Mouse (Mus musculus) left cerebral cortex, postnatal 36 days (tissue): ENCODE results near the gene Apool. TPM values are rescaled to one million over a fixed set of nuclear protein-coding genes. Genes with fewer than 3 reads are reported as not detected.
"Not testable (repeated sequence)": the region's sequence is repeated elsewhere in the genome, so short reads cannot be mapped to it uniquely, and the experiment has no call there.

Experiments used
- DNase-seq, 2 experiments: peaks; one replicate each; pipeline ENCODE4 v3.0.0; 2021 to 2022; ENCODE audit warnings: low spot score in 2 of 2, mixed read lengths in 1 of 2
- intact Hi-C: fragments of 180-260 bp; cut with DNase I; formaldehyde crosslinking; loops from one replicate; pipeline ENCODE4 v1.15.1; 2025
- total RNA-seq, 2 experiments: library from RNA; stranded (reverse); gene quantifications; 2 replicates each; pipeline ENCODE4 v1.2.3; 2021

Apool gene
- 1 to 10 TPM; 4.2 to 5.3 TPM for total RNA-seq

DNA sequence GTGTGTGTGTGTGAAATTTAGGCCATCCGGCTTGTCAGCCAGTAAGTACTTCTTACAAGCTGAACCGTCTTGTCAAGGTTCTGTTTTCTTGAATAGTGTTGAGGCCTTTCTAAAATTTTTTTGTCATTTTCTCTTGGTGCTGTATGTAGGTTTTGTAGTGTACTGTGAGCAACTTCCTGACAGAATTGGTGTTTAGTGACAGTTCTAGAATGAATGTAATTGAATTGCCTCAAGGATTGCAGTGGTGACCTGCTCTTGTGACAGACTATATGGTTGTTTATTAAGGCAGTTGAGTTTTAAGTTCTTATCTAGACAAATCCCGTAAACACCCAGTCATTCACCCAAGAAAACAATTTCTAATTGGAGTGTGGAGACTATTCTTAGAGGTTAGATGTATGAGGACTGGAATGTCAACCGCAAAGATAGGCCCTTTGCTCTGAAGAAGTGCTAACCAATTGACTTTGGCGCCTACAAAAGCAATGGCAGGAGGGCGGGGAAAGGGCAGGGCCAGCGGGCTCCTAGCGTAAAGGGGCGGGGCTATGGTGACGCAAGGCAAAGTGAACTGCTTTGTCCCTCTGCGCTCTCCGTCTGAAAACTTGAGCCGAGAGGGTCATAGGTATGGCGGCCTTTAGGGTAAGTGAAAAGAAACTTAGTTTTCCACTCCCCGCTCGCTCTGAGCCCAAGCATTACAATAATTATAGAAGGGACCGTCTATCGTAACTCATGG, at the start of gene Apool:
Gene Apool (plus strand): TSS at position 531 of the 727 bp plus-strand sequence.
- intact Hi-C loops = no loop called here
- peak; percentile 67 to 74 for DNase-seq

DNA sequence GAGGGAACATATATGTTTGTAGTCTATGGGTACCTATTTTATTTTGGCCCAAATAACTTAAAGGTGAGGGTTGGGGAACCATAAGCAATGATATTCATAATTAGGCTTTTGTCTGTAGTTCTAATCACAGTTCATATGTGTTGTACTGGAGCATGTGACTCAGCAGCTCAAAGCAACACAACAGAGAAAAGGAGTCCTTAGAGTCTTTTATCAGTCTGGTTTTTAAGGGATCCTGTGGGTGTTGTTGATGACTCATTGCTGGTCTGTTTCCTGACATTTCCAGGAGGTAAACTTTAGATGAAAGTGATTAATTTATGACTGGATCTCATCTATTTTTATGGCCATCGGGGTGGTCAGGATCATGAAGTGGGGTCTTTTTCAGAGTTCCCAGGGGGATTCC, 37.6 kb upstream of the Apool start:
- intact Hi-C loops = no loop called here
- no peak for DNase-seq

DNA sequence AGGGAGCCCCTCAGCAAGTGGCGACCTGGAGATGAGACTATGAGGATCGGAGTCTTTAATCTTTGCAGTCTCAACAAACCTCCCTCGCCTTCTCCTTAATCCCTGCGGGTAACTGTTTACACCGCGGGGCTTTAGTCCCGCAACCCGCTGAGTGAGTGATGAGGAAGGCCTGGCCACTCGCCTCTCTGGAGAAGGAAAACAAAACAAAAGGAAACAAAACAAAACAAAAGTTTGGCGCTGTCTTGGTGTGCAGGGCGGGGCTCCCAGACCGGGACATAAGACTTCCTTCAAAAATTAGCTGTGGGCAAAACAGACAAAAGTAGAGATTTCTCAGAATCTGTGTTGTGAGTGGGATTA, 375 bp downstream of the Apool start:
- DNase-seq = no peak
- intact Hi-C loops = no loop called here

DNA sequence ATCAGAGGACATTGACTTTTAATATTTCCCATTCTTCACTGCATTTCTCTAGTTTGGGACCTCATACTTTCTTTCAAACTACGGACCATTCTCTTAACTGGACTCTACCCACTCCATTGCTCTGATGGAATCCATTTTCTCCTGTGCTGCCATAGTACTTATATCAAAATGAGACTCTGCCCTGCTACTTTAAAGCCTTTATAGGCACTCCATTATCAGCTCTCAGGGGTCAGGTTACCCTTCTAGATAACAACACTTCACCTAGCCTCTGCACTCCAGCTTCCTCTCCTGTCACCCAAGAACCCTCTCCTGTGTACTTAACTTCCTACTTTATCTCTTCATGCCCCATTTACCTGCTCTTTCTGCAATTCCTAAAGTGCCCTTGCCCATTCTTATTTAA, 960 bp downstream of the Apool start:
- intact Hi-C loops = no loop called here
- DNase-seq = no peak

DNA sequence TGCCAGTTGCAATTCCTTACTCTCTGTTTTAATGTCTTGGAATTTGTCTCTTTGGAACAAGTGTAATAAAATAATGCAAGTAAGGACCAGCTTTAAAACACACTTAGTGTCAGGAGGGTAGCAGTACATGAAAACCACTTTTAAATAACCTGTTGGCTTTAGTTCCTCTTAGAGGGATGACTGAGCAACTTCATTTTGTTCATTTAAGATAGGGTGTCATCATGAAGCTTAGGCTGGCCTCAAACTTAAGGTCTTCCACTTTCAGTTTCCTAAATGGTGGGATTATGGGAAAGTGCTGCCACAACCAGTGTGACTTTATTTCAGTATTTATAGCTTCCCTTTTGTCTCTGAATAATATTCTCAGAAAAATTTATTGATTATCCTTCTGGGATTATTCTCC, 9.1 kb downstream of the Apool start:
- no peak for DNase-seq
- intact Hi-C loops = no loop called here

DNA sequence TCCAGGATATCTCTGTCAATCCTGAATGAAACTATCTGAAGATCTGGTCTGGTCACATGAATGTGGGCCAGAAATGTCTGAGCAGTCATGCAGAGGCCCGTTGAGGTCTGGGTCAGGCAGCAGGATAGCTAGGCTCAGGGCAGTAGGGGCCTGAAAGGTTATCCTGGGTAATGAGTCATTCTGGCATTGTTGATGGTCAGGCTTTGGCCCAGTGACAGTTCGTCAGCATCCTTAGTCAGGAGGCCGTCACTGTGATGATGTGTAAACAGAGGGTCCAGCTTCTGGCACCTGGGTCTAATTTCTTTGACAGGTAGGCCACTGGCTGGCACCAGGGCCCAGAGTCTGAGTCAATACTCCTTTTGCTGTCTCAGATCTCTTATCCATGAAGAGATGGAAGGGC, 28.4 kb downstream of the Apool start:
- no peak for DNase-seq
- intact Hi-C loops = no loop called here

DNA sequence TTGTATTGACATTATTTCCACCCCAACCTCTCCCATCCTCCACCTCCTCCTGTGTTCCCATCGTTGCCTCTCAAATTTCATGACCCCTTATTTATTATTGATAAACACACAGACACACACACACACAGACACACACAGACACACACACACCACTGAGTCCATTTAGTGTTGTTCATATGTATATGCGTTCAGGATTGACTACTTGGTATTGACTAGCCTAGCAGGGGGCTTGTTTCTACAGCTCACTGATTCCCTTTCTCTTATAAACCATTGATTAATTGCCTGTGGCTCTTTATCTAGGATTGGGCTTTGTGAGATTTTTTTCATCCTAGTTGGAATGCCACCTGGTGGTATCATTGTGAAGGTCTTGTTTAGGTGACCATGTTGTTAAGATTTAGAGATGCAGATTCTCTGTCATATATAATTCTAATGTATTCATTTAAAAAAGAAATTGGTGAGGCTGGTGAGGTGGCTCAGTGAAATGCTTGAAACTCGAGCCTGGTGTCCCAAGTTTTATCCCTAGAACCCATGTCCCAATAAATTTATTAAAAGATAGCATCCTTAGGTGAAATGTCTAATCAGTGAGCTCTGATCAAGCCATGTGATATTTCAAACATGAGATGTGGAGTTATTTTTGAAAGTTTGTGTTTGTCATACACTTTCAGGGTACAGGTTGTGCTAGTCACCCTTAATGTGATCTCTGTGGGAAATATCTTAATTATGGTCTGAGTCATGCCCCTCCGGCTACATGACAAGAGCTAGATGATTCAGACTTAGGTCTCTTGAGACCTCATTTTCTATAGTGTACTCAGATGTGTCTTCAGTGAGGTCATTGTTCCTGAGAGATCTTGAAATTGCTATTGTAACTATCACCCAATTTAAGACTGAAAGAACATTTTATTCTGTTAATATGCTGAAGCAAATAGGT, 36.6 kb downstream of the Apool start:
- no peak for DNase-seq
- intact Hi-C loops = loop anchor here (1.0 to 5.0 kb wide), 2 partner anchors 1137 to 1150 kb away; no protein-coding TSS in a partner anchor

DNA sequence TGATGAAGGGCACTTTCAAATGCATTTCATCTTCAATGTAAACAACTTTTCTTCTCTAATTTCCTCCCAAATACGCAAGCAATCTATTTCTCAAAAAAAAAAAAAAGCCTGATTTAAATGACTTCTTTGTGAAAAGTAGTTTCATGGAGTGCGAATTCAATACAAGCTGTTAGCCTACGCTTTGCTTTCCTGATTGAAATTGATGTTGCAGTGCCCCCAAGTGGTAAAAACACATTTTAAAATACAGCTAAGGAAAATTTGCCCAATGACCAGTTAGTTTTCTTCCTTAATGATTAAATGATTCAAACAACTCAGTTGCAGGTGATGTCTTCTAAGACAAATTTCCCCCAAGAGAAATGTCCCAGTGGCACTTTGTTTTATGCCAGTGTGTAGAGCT, 37.3 kb downstream of the Apool start:
- DNase-seq = no peak
- intact Hi-C loops = loop anchor here (1.0 to 5.0 kb wide), 2 partner anchors 1138 to 1151 kb away; no protein-coding TSS in a partner anchor

DNA sequence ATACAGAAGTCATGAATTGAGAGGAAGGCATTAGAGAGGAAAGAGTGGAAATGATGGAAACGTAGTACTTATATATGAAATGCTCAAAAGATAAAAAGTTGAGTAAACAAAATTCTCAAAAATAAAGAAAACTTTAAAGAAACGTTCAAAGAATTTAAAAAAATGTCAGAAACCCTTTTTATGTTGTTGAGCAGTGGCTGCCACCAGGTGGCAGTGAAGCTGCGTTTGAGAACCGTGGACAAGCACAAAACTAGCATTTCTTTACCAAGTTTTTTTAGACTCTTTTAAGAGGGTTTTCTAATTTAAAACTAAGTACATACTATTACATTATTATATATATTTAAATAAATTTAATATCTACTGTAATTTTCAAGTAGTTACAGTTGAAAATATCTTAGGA, 57.3 kb downstream of the Apool start:
- DNase-seq = no peak
- intact Hi-C loops = no loop called here

DNA sequence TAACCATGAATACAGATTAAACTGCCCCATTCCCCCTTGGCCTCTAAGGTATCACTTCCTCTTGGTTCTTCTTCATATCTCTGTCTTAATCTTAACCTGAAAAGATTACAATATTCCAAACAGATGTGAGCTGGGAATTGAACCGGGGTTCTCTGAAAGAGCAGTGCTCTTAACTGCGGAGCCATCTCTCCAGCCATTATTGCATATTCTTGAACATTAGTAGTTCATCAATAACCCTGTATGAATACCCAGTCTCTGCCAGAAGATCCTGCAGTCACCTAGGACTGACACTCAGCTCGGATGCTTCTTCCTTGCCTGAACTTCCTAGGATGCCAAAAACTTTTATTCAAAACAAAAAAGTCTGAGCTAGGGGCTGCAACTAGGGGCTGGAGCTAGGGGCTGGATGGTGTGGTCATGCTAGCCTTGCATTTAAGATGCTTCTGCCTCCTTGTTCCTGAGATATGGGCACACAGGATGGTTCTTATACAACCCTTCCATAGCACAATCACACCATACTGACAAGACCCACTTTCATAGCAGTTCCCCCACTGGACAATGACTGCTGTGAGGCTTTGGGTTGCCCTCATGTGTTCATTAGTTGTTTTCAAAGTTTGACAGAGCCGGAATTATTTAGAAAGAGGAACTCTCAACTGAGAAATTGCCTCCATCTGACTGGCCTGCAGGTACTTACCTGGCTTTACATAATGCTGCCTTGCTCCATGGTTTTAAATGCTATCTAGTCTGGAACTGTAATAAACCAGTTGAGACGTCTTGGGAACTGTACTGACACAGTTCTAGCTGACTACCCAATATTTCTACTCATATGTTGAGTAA, 59.7 kb downstream of the Apool start:
- DNase-seq = peak; percentile 8 to 30
- intact Hi-C loops = not testable (repeated sequence)

DNA sequence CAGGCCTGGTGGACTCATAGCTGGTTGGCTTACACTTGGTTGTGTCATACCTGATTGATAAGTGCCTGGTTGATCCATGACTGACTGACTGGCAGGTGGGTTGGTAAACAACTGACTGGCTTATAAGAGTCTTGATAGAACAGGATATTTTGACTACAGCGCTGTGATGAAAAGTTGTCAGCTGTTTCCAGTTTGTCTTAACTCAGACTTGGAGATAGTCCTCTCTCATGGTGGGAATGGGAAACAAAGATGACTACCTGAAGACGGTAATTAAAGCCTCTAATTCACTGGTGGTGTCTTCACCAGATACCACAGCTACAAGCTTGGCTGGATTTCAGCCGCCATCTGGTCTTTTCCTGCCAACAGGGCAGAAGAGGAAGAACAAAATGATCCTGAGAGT, 95.5 kb downstream of the Apool start, which contains the start of gene Satl1:
Gene Satl1 (minus strand): TSS at position 101 of the 400 bp plus-strand sequence.
- intact Hi-C loops = no loop called here
- DNase-seq = no peak

DNA sequence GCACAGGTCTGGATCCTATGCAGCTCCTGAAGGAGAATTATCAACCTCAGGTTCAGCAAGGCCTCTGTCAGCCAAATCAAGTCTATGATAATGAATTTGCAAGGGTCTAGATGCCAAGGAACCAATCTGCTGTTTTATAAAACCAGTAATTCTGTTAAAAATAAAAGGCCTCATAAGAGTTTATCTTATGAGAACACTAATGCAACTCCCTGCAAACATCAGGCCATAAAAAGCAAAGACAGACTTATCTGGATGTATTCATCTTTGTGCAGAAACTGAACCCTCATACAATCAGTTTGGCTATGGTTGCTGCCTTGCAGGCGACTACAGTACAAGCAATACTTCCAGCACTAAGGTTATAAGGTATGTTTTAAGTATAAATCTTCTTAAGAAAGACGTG, 101.2 kb downstream of the Apool start:
- intact Hi-C loops = no loop called here

More for the DNA sequence above, 101.2 kb downstream of the Apool start:
- DNase-seq = no peak

Other genes with a start within 250 kb of the Apool start
- gene 4933403O08Rik, start 72.3 kb upstream of the Apool start, total RNA-seq = not detected
- gene Satl1, start 95.4 kb downstream of the Apool start, total RNA-seq = not detected
- not detected for gene 2010106E10Rik, start 183.9 kb downstream of the Apool start, total RNA-seq